Mouse (Mus musculus): Measurements from ENCODE around the gene Vamp5. TPM values are rescaled to one million over a fixed set of nuclear protein-coding genes. Genes with fewer than 3 reads are reported as not detected.

The Vamp5 gene
- polyA plus RNA-seq, 1 experiment from 2014 or later: 31.0 TPM

DNA sequence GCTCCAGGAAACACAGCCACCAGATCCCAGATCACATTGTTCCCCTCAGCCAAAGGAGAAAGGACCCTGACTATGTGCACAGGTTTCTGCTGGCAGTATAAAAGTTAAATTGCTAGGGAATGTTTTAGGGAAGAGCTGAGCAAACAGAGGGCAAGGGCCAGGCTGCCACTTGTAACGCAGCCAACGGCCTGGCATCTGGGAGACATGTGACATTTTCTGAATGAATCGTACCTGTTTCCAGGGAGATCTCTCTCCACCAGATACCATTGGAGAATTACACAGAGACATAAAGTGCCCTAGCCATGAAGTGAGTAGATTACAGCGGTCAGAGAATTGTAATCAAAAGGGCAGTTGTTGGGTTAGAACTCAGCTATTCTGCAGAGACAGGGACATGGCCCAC lies 7.1 kb downstream of the Vamp5 start:
- Histone ChIP-seq H3K4me1 (ENCODE audit: insufficient read depth) (peaks cover 14% of the 10 kb centered on the region; the same call in 1 of the 2 replicates), H3K27me3 (ENCODE audit: insufficient read depth, low read length) (no peaks in the 10 kb centered on the region), H3K9ac (no peak overlapping the region), H3K4me3 (ENCODE audit: low read depth, low read length) (no peak overlapping the region), H3K9me3 (ENCODE audit: low read depth, low read length) (no peaks in the 10 kb centered on the region), H3K4me2 (no peak overlapping the region), H3K36me3 (ENCODE audit: insufficient read depth) (no peaks in the 10 kb centered on the region), H3K27ac (ENCODE audit: low read depth) (peak overlapping the region; percentile 75)
- DNase-seq (no peak), ATAC-seq (ENCODE audit: insufficient read depth) (no peak)
- no peak for TF ChIP-seq CTCF (IDR thresholded peaks at IDR 0.05; ENCODE audit: low read depth)
- 62% methylated on average over 4 of the region's 4 CpGs for WGBS

DNA sequence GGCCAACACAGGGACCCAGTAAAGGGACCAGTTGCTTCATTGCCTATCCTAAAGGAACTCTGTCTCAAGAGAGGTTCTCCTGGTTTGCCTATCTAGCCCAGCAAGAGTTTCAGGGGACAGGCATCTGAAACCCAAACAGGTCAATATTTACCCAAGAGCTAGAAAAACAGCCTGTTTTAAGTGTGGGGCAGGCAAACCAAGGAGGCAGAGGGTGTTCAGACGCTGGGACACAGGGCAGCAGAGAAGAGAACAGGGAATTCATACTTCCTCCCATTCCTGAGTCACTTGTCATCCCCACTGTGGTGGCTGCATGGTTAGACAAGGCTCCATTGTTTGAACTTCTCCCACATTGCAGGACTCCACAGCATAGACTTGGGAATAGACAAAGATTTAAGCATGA lies 8.7 kb downstream of the Vamp5 start:
- Histone ChIP-seq H3K9me3 (ENCODE audit: low read depth, low read length) (no peaks in the 10 kb centered on the region), H3K9ac (no peak overlapping the region), H3K27me3 (ENCODE audit: insufficient read depth, low read length) (no peaks in the 10 kb centered on the region), H3K4me2 (0 out of 2 replicates have a peak overlapping the region, but pooled peaks have one; percentile 7), H3K4me3 (ENCODE audit: low read depth, low read length) (no peak overlapping the region), H3K27ac (ENCODE audit: low read depth) (peak overlapping the region; percentile 79), H3K4me1 (ENCODE audit: insufficient read depth) (peaks cover 14% of the 10 kb centered on the region; the same call in 1 of the 2 replicates), H3K36me3 (ENCODE audit: insufficient read depth) (no peaks in the 10 kb centered on the region)
- DNase-seq (peak; percentile 15), ATAC-seq (ENCODE audit: insufficient read depth) (peak; percentile 39; the same call in 1 of the 2 replicates)
- TF ChIP-seq CTCF (IDR thresholded peaks at IDR 0.05; ENCODE audit: low read depth): no peak
- 4% methylated on average over 1 of the region's 1 CpGs for WGBS

DNA sequence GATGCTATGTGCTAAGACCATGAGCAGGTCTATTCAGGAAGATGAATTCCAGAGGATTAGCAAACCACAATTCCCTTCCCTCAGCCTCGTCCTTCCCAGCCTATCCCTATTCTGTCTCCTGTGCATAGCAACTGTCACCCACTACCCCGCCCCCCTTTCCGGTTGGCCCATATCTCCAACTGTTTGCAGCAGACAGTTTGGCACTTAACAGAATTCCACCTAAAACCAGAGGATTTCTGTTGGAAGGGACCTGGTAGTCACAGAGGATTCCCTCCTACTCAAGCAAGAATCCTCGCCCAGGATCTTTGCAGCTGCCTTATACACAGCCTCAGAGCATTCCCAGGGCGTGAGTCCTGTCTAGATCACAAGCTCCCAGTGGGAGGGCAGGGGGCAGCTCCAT lies 9.1 kb downstream of the Vamp5 start:
- ATAC-seq (ENCODE audit: insufficient read depth): peak; percentile 61
- no peak overlapping the region for H3K9ac ChIP-seq

DNA sequence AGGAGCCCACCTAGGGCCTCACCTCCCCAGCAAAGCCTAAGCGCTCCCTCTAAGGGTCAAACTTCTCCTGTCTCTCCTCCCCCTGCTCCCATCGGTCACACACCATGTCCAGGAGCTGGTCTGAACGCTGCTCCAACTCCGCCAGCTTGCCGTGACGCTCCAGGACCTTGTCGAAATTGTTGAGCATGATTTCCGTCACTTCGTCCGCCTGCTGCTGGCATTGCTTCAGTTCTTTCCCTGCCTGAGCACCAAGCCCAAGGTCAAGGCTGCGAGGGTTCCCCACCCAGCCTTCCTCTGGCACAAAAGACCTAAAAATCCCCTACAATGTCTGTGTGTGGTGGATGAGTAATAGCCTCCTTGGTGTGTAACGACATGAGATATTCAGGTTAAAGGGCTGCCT lies 10.2 kb downstream of the Vamp5 start:
- no peak overlapping the region for H3K4me2 ChIP-seq
- H3K9ac ChIP-seq: no peak overlapping the region
- H3K27me3 ChIP-seq (ENCODE audit: insufficient read depth, low read length): no peaks in the 10 kb centered on the region
- H3K36me3 ChIP-seq (ENCODE audit: insufficient read depth): no peaks in the 10 kb centered on the region
- H3K4me1 ChIP-seq (ENCODE audit: insufficient read depth): peaks cover 14% of the 10 kb centered on the region; the same call in 1 of the 2 replicates
- 0 out of 2 replicates have a peak overlapping the region, but pooled peaks have one; percentile 12 for H3K27ac ChIP-seq (ENCODE audit: low read depth)
- no peaks in the 10 kb centered on the region for H3K9me3 ChIP-seq (ENCODE audit: low read depth, low read length)
- no peak for TF ChIP-seq CTCF (IDR thresholded peaks at IDR 0.05; ENCODE audit: low read depth)
- 68% methylated on average over 12 of the region's 12 CpGs for WGBS
- DNase-seq (no peak), ATAC-seq (ENCODE audit: insufficient read depth) (no peak)
- no peak overlapping the region for H3K4me3 ChIP-seq (ENCODE audit: low read depth, low read length)

More for the DNA sequence above, 9.1 kb downstream of the Vamp5 start:
- Histone ChIP-seq H3K27ac (ENCODE audit: low read depth) (peak overlapping the region; percentile 79), H3K27me3 (ENCODE audit: insufficient read depth, low read length) (no peaks in the 10 kb centered on the region), H3K4me3 (ENCODE audit: low read depth, low read length) (no peak overlapping the region), H3K4me2 (peak overlapping the region; percentile 7; the same call in 1 of the 2 replicates), H3K4me1 (ENCODE audit: insufficient read depth) (peaks cover 14% of the 10 kb centered on the region; the same call in 1 of the 2 replicates), H3K9me3 (ENCODE audit: low read depth, low read length) (no peaks in the 10 kb centered on the region), H3K36me3 (ENCODE audit: insufficient read depth) (no peaks in the 10 kb centered on the region)
- 31% methylated on average over 5 of the region's 5 CpGs for WGBS
- TF ChIP-seq CTCF (IDR thresholded peaks at IDR 0.05; ENCODE audit: low read depth): no peak
- peak; percentile 55 for DNase-seq

DNA sequence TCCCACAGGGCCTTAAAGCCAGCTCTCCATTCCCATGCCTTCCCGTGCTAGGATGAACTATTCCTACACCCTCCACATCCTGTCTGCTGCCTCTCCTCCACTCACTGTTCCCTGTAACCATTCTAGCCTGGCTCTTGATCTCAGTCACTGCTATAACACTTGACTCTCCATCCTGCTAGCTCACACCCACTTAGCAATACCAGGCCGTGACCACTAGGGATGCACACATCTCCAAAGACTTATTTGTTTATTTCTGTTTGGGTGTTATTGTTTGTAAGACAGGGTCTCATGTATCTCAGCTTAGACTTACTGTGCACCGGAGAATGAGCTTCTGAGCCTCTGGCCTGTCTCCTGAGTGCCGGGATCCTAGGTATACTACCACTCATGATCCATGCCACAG lies 10.7 kb downstream of the Vamp5 start:
- ATAC-seq (ENCODE audit: insufficient read depth) (no peak), DNase-seq (no peak)
- Histone ChIP-seq H3K27me3 (ENCODE audit: insufficient read depth, low read length) (no peaks in the 10 kb centered on the region), H3K27ac (ENCODE audit: low read depth) (0 out of 2 replicates have a peak overlapping the region, but pooled peaks have one; percentile 12), H3K36me3 (ENCODE audit: insufficient read depth) (no peaks in the 10 kb centered on the region), H3K4me1 (ENCODE audit: insufficient read depth) (peaks cover 14% of the 10 kb centered on the region; the same call in 1 of the 2 replicates), H3K9me3 (ENCODE audit: low read depth, low read length) (no peaks in the 10 kb centered on the region), H3K9ac (no peak overlapping the region), H3K4me2 (no peak overlapping the region), H3K4me3 (ENCODE audit: low read depth, low read length) (no peak overlapping the region)
- peak; percentile 51 for TF ChIP-seq CTCF (IDR thresholded peaks at IDR 0.05; ENCODE audit: low read depth)
- 76% methylated on average over 4 of the region's 4 CpGs for whole genome bisulfite sequencing

DNA sequence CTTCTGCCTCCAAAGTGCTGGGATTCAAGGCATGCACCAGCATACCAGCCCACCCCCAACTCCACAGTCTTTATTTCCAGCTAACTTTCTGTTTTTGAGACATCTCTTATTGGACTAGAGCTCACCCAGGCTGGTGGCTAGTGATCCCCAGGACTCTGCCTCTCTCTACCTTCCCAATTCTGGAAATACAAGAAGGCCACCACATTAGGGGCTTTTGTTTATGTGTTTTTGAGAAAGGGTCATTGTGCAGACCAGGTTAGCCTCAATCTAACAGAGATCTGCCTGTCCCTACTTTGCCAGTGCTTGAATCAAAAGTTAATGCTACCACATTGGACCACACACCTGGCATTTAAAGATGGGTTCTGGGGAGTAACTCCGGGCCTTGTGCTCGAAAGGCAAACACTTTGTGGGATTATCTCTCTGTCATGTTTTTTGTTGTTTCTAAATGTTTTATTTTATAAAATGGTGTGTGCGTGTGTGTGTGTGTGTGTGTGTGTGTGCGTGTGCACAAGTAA lies 12.8 kb downstream of the Vamp5 start:
- H3K27me3 ChIP-seq (ENCODE audit: insufficient read depth, low read length): no peaks in the 10 kb centered on the region
- no peaks in the 10 kb centered on the region for H3K36me3 ChIP-seq (ENCODE audit: insufficient read depth)
- H3K4me2 ChIP-seq: no peak overlapping the region
- H3K9ac ChIP-seq: no peak overlapping the region
- no peaks in the 10 kb centered on the region for H3K9me3 ChIP-seq (ENCODE audit: low read depth, low read length)
- 0 out of 2 replicates have a peak, but pooled peaks cover 5% of the 10 kb centered on the region for H3K4me1 ChIP-seq (ENCODE audit: insufficient read depth)
- no peak for TF ChIP-seq CTCF (IDR thresholded peaks at IDR 0.05; ENCODE audit: low read depth)
- ATAC-seq (ENCODE audit: insufficient read depth): no peak
- WGBS: 70% methylated on average over 4 of the region's 4 CpGs
- H3K27ac ChIP-seq (ENCODE audit: low read depth): no peak overlapping the region
- DNase-seq: no peak
- H3K4me3 ChIP-seq (ENCODE audit: low read depth, low read length): no peak overlapping the region

DNA sequence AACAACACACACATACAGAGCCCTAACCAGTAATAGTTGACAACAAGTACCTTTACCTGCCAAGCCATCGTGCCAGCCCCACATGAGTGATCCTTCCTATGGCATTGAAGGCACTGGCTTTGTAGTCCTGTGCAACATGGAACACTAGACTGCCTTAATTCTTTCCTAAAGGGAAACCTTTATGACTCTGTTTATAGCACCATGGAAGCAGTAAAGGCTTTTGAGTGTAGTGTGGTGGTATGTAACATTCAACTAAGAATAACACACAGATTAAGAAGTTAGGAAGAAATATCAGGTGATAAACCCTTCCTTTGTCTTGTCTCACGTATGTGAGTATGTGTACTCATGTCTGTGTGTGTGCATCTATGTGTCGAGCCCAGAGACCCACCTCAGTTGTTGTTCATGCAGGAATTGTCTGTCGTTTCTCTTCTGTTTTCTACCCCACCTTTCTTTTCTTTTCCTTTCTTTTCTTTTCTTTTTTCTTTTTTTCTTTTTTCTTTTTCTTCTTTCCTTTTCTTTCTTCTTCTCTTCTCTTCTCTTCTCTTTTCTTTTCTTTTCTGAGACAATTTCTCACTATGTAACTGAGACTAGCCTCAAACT lies 13.3 kb downstream of the Vamp5 start, which contains the start of gene Rnf181:
Gene Rnf181 (minus strand): TSS at position 113 of the 600 bp plus-strand sequence.
- Histone ChIP-seq H3K36me3 (ENCODE audit: insufficient read depth) (no peaks in the 10 kb centered on the region), H3K27me3 (ENCODE audit: insufficient read depth, low read length) (no peaks in the 10 kb centered on the region), H3K9ac (no peak within 1 kb of the TSS), H3K4me2 (no peak within 1 kb of the TSS), H3K4me1 (ENCODE audit: insufficient read depth) (0 out of 2 replicates have a peak, but pooled peaks cover 5% of the 10 kb centered on the region), H3K9me3 (ENCODE audit: low read depth, low read length) (no peaks in the 10 kb centered on the region), H3K4me3 (ENCODE audit: low read depth, low read length) (no peak within 1 kb of the TSS), H3K27ac (ENCODE audit: low read depth) (no peak within 1 kb of the TSS)
- WGBS: 75% methylated on average over 4 of the region's 4 CpGs
- DNase-seq (no peak), ATAC-seq (ENCODE audit: insufficient read depth) (no peak)
- TF ChIP-seq CTCF (IDR thresholded peaks at IDR 0.05; ENCODE audit: low read depth): no peak
